Mouse (Mus musculus) testis, adult 2 months (tissue): ENCODE results near the gene Dram2. TPM values are rescaled to one million over a fixed set of nuclear protein-coding genes. Genes with fewer than 3 reads are reported as not detected.

Source experiments
- H3K27ac ChIP-seq: fragments of 200-500 bp; 2 replicates; pipeline ENCODE4 v1.5.1; 2012; ENCODE audit warnings: low read depth, low read length; ENCODE audit not compliant: control insufficient read depth, insufficient read depth
- H3K27me3 ChIP-seq: fragments of 200-500 bp; 2 replicates; pipeline ENCODE4 v1.6.1; 2012; ENCODE audit warnings: mild to moderate bottlenecking, low read length, moderate library complexity; ENCODE audit not compliant: control insufficient read depth, insufficient read depth
- H3K36me3 ChIP-seq: fragments of 200-500 bp; 2 replicates; pipeline ENCODE4 v1.6.1; 2012; ENCODE audit warnings: mild to moderate bottlenecking, low read length; ENCODE audit not compliant: control insufficient read depth, insufficient read depth
- H3K4me1 ChIP-seq: fragments of 200-500 bp; 2 replicates; pipeline ENCODE4 v1.6.1; 2012; ENCODE audit warnings: low read length; ENCODE audit not compliant: control insufficient read depth, insufficient read depth
- H3K4me3 ChIP-seq: fragments of 200-500 bp; 2 replicates; pipeline ENCODE4 v1.5.1; 2012; ENCODE audit warnings: low read depth, mild to moderate bottlenecking, low read length, moderate library complexity, mixed read lengths; ENCODE audit not compliant: control insufficient read depth
- CTCF ChIP-seq: fragments of 200-500 bp; IDR thresholded peaks from 2 replicates; pipeline ENCODE4 v1.5.1; 2012; ENCODE audit warnings: low read depth, mild to moderate bottlenecking, inconsistent platforms, low read length, moderate library complexity; ENCODE audit not compliant: control insufficient read depth, insufficient read depth, insufficient replicate concordance
- POLR2A ChIP-seq: fragments of 200-500 bp; IDR thresholded peaks from 2 replicates; pipeline ENCODE4 v1.6.1; 2012; ENCODE audit warnings: low read depth, mild to moderate bottlenecking, inconsistent platforms, low read length, moderate library complexity; ENCODE audit not compliant: control insufficient read depth
- polyA plus RNA-seq: library from polyadenylated mRNA; depleted of rRNA; stranded (reverse); fragments of >200 nt; gene quantifications from 2 replicates; pipeline ENCODE4 v1.2.3, GENCODE M21; 2012

Gene Dram2
- polyA plus RNA-seq, 1 experiment, result 6.3 TPM

DNA sequence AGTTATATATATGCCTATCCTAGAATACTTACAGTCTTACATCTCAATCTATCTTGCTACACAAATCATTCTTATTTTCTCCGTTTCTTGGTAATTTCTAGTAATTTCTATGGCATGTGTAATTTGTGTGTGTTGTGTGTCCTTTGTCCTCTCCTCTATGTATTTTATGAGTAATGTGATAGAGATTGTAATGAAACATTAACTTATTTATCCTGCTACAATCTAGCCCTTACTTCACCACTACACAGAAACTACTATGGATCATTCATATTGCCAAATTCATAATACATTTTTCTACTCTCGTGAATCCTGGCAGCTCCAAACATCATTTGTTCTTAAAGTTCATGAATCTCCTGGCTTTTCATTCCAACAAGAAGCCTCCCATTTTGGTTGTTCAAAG lies 19.6 kb upstream of the Dram2 start:
- no peak overlapping the region for H3K27ac ChIP-seq
- H3K36me3 ChIP-seq, result no peaks in the 10 kb centered on the region
- H3K27me3 ChIP-seq, result no peaks in the 10 kb centered on the region
- no peak for TF ChIP-seq CTCF
- no peak for TF ChIP-seq POLR2A
- no peaks in the 10 kb centered on the region for H3K4me1 ChIP-seq
- no peak overlapping the region for H3K4me3 ChIP-seq

GRCm38 (mm10) chr3:106533277-106533676 lies 14.3 kb upstream of the Dram2 start:
- no peak overlapping the region for H3K27ac ChIP-seq
- H3K27me3 ChIP-seq, result no peaks in the 10 kb centered on the region
- no peaks in the 10 kb centered on the region for H3K4me1 ChIP-seq
- no peak for TF ChIP-seq POLR2A
- no peak for TF ChIP-seq CTCF
- H3K36me3 ChIP-seq, result no peaks in the 10 kb centered on the region
- H3K4me3 ChIP-seq, result no peak overlapping the region

DNA sequence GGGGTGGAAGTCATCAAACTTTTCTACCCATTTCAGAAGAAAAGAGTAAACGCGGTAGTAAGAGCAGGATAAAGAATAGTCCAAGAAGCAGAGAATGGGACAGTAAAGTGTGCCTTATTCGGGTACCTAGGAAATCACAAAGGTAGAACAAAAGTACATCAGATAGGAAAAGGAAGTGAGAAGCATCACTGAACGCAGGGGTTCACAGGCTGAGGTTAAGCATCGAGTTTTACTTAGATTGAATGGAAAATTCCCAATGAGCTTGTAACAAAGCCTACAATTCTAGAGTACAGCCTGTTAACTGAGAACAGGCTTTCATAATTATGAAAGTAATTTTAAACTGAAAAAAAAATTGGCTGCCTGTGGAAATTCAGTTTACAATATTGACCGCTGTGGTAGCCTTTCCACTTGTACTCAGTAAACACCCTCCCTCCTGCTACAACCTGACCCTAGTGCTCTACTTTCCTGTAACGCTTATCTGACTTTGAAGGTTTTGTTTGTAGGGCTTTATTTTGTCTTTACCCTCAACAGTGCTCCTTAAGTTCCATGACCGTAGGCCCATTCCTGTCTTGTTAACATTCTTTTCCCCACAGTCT lies 2.8 kb upstream of the Dram2 start:
- Histone ChIP-seq H3K27ac (no peak overlapping the region), H3K4me3 (no peak overlapping the region), H3K27me3 (no peaks in the 10 kb centered on the region), H3K36me3 (no peaks in the 10 kb centered on the region), H3K4me1 (peaks cover 3% of the 10 kb centered on the region; the same call in 1 of the 2 replicates)
- TF ChIP-seq CTCF (no peak), POLR2A (no peak)

GRCm38 (mm10) chr3:106547924-106548539 lies 434 bp downstream of the Dram2 start:
- H3K4me1 ChIP-seq, result peaks cover 3% of the 10 kb centered on the region; the same call in 1 of the 2 replicates
- peak overlapping the region; percentile 92 for H3K4me3 ChIP-seq
- H3K27ac ChIP-seq, result peak overlapping the region; percentile 30
- no peaks in the 10 kb centered on the region for H3K27me3 ChIP-seq
- no peaks in the 10 kb centered on the region for H3K36me3 ChIP-seq
- TF ChIP-seq POLR2A (peak; percentile 18; the same call in 1 of the 2 replicates), CTCF (no peak)

DNA sequence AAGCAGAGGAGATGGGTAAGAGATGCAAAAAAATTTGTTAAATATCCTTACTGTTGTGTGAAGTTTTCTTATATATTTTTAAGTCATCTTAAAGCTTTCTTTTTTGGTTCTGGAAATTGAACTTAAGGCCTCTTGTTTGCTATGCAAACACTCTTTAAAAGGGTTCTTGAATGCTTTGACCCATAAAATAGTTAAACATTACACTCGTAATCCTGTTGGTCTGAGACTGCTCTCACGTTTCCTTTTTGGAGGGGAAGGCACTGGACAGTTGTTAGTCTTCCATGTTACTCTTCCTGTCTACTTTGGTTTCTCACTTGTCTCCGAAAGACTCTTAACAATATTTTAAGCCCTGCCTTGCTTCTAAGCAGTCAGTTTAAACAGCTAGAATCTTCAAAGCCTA lies 1.4 kb downstream of the Dram2 start:
- no peak for TF ChIP-seq CTCF
- no peak for TF ChIP-seq POLR2A
- no peaks in the 10 kb centered on the region for H3K36me3 ChIP-seq
- no peak overlapping the region for H3K4me3 ChIP-seq
- H3K27me3 ChIP-seq, result no peaks in the 10 kb centered on the region
- no peak overlapping the region for H3K27ac ChIP-seq
- H3K4me1 ChIP-seq, result peaks cover 3% of the 10 kb centered on the region; the same call in 1 of the 2 replicates

DNA sequence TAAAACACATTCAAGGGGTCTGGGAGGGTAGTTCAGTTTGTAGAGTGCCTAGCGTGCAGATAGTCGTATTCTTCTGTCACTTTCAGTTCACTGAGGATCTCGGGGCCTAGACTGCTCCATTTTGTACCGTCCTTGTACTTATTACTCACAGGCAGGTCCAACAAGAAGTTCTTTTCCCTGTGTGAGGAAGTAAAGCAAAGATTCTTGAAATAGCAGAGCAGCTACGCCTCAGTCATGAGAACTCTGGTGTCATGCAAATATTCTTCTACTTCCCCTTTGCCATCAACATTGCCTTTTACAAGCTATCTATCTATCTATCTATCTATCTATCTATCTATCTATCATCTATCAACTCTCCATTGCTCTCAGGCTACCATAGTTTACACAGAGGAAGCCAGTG lies 5.8 kb downstream of the Dram2 start:
- H3K27me3 ChIP-seq, result no peaks in the 10 kb centered on the region
- no peaks in the 10 kb centered on the region for H3K36me3 ChIP-seq
- no peaks in the 10 kb centered on the region for H3K4me1 ChIP-seq
- no peak for TF ChIP-seq CTCF
- TF ChIP-seq POLR2A, result no peak
- H3K4me3 ChIP-seq, result no peak overlapping the region
- H3K27ac ChIP-seq, result no peak overlapping the region

DNA sequence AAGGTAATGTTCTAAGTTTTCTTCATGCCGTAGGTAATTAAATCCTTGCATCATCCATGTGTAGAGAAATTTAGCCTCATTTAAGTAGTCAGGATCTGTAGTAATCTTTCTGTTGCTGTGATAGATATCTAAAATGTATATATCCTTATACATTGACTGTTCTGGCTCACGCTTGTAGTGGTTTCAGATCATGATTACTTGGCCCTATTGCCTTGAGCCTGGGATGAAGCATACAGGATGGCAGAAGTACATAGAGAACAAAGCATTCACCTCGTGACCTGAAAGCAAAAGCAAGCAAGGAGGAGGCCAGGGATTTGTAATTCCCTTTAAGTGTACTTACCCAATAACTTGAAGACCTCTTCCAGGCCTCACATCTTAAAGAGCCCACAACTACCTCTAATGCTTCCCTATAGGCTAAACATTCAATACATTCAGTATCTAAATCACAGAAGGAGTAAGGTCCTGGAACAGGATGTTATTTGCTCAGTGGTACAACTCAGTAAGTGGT lies 8.2 kb downstream of the Dram2 start:
- H3K4me1 ChIP-seq, result no peaks in the 10 kb centered on the region
- no peak overlapping the region for H3K4me3 ChIP-seq
- H3K27me3 ChIP-seq, result no peaks in the 10 kb centered on the region
- no peaks in the 10 kb centered on the region for H3K36me3 ChIP-seq
- H3K27ac ChIP-seq, result no peak overlapping the region
- TF ChIP-seq POLR2A, result no peak
- no peak for TF ChIP-seq CTCF

DNA sequence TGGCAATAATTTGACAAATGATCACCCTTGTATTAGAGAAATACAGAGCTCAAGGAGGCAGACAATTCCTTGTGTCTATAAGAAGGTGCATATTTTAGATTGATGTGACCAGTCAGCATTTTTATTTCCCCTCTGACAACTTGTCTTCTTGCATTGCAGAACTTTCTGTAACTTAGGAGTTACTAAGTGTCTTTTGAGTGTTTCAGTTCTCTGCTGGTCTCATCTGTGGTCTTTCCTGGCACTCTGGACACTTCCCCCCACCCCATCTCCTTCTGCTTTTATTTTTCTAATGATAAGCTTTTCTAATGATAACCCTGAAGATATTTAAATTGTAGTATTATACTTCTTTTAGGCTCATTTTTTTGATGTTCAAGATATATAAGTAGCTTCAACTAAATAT lies 10.7 kb downstream of the Dram2 start:
- no peak for TF ChIP-seq POLR2A
- no peak for TF ChIP-seq CTCF
- Histone ChIP-seq H3K36me3 (no peaks in the 10 kb centered on the region), H3K27me3 (no peaks in the 10 kb centered on the region)

More for the DNA sequence above, 10.7 kb downstream of the Dram2 start:
- Histone ChIP-seq H3K4me3 (no peak overlapping the region), H3K27ac (no peak overlapping the region), H3K4me1 (no peaks in the 10 kb centered on the region)
